Mouse (Mus musculus): ENCODE results near the gene Id2.

The Id2 gene

DNA sequence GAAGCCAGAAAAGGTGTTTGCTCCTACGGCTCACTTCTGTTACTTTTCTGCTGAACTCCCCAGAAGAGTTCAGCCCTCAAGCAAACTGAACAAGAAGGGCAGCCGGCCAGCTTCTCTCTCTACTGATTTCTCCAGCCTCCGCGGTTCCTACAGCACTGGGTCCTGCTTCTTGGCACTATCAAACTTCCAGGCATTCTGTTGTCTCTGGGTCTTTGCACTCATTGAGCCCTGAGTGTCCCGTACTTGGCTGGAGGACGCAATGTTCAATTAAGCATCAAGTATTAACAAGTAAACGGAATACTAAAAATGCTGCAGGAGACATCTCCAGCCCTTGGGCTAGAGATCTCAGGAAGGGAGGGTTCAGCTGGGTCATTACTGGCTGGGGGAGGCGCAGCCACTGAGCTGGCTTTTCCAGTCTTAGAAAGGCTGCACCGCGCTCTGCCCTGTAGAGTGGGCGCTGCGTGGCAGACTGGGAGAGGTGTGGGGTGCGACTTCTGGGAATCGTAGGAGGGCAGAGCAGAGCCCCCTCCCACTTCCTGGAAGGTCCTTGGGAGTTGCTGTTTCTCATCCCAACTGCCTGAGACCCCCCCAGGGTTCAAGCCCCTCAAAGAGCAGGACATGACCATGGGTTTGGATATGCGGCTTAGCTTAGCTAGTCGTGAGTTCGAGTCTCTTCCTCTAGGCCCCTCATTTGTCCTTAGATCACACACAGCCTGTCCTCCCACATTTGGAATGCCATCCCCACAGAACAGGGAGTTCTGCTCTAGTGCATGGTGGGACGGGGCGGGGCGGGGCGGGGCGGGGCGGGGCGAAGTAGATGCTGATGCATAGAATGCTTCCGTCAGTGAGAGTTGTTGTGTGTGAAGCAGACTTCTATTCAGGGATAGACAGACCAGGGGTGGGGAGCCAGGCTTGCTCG, 13.4 kb downstream of the Id2 start:
- DNase-seq (ENCODE audit: low read depth): no peak

DNA sequence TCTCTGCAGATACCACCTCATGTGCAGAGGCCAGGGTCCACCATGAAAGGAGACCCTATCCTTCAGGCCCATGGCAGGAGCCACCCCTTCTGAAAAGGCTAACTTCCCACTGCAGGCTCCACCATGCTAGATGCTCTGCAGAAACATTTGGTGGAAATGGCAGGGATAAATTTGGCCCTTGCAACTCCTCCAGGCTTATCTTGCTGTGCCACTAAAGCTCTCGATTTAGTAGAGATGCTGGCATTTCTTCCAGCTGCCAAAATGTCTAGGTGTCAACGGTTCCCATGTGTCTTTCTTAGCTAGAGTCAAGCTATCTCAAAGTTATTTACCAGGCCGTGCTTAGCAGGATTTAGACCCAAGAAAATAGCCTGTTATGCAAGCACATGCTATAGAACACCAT, 22.6 kb downstream of the Id2 start:
- no peak for DNase-seq (ENCODE audit: low read depth)

DNA sequence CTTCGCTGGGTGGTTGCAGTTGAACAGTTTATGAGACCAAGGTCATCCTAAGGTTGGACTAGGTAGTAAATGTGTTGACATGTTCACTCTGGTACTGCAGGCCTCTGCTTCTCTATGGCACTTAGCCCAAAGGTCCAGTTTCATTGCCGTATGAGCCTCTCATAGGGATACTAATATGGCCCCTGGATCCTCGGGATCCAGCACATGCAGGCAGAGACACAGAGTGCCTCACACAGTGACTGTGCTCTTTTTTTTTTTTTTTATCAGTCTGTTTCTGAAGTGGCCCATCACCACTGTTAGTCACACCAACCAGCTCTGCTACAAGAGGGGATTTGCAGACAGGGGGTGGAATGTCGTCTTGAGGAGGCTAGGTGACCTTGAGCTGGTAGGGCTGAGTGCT, 23.6 kb downstream of the Id2 start:
- no peak for DNase-seq (ENCODE audit: low read depth)

DNA sequence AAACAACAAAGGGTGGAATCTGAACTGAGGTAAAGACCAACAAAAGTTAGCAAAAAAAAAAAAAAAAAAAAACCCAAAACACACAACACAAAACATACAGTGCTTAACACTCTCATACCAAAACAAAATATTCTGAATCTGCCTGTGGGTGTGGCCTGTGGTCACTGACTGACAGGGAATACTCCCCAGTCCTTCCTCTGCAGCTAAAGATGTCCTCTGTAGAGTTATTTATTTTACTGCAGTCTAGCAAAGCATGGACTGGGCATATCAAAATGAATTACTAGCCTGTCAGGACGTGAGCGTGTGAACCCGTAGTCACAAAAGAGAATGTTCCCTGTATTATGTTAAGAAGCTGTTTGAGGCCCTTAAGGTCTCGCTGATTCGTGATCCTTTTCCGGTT, 34.7 kb downstream of the Id2 start:
- no peak for DNase-seq (ENCODE audit: low read depth)

DNA sequence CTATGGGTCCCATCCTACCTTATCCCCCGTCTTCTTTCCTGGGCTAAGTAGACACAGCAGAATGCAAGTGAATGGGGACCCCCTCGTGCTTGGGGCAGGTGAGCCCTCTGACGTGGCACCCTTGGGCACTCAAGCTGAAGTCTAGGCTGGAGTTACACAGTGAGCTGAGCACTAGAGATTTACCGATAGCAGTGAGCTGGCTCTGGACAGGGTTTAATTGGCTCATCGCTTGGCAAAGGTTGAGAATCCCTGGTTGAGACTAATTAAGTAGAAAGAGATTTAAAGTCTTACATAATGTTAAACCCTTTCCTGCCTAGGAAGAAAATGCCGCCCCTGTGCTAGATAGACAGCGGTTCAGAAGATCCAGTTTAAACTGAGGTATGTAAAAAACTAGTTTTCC, 36.0 kb downstream of the Id2 start:
- no peak for DNase-seq (ENCODE audit: low read depth)

GRCm38 (mm10) chr12:25059487-25060200, 37.3 kb downstream of the Id2 start:
- DNase-seq (ENCODE audit: low read depth): no peak

DNA sequence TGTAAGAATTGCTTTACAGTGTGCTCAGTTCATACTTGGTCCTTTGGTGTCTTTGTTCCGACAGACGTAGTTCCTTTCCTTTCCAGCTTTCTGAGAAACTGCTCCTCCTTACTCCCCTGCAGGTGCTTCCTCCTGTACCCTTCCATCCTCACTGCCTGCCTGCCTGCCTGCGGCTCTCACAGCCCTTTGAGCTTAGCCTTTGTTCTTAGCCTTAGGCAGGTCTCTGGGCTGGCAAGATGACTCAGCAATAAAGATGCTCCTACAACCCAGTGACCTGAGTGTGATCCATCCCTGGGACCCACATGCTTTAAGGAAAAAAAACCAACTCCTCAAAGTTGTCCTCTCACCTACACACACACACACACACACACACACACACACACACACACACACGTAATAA, 42.0 kb downstream of the Id2 start:
- no peak for DNase-seq (ENCODE audit: low read depth)

DNA sequence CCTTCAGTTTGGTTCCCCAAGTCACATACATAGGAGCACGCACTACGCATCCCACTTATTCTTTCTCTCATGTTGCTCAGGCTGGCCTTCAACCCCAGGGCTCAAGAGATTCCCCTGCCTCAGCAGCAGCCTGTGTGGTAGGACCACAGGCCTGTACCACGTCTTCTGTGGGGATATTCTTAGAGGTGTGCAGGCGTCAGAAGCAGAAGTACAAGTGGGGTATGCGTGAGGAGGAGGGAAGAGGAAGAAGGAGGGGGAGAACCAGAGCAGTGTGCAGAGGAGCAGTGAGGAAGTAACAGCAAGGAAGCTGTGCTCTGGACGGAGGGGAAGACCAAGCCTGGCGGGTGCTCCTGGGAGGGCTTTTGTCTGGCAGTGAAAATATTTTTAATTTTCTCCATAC, 42.4 kb downstream of the Id2 start:
- DNase-seq (ENCODE audit: low read depth): no peak

GRCm38 (mm10) chr12:25049253-25049652, 47.7 kb downstream of the Id2 start:
- no peak for DNase-seq (ENCODE audit: low read depth)

GRCm38 (mm10) chr12:25044579-25044978, 52.4 kb downstream of the Id2 start:
- DNase-seq (ENCODE audit: low read depth): no peak

DNA sequence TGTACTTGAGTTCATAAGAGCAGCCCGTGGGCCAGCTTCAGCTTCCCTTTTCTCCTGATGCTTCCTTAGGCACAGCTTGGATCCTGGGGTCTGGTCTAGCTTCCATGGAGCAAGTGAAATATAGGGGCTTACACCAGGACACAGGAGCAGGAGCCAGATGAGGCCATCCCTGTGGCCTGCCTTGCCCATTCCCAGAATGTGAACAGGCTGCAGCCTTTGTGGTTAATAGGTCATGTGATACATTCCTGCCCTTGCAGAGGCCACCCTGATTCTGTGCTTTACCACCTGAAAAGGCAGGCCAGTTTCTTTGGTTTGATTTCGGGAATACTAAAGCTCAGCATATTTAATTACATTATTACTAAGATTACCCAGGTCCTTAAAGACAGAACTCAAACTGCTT, 52.9 kb downstream of the Id2 start:
- no peak for DNase-seq (ENCODE audit: low read depth)
